Mouse (Mus musculus) heart, embryonic 11.5 days (tissue): ENCODE results near the gene Gm20388. TPM values are rescaled to one million over a fixed set of nuclear protein-coding genes. Genes with fewer than 3 reads are reported as not detected.

Experiments used
- ATAC-seq: fragments of 200-750 bp; cut with Nextera tagmentation; replicated peaks from 2 replicates; pipeline ENCODE4 v1.8.0; 2017; ENCODE audit warnings: moderate library complexity; ENCODE audit not compliant: insufficient number of reproducible peaks, low FRiP score, low TSS enrichment
- H3K27ac ChIP-seq: fragments of 300-500 bp; sonication (generic); 2 replicates; pipeline ENCODE4 v1.5.1; 2014; ENCODE audit warnings: mild to moderate bottlenecking, low read depth, low read length
- H3K27me3 ChIP-seq: fragments of 300-500 bp; sonication (generic); 2 replicates; pipeline ENCODE4 v1.6.1; 2014; ENCODE audit warnings: mild to moderate bottlenecking, low read length, mixed read lengths; ENCODE audit not compliant: control insufficient read depth, insufficient read depth
- H3K36me3 ChIP-seq: fragments of 300-500 bp; sonication (generic); 2 replicates; pipeline ENCODE4 v1.6.1; 2014; ENCODE audit warnings: mild to moderate bottlenecking, low read length, moderate library complexity, mixed read lengths; ENCODE audit not compliant: control insufficient read depth, insufficient read depth
- H3K4me1 ChIP-seq: fragments of 300-500 bp; sonication (generic); 2 replicates; pipeline ENCODE4 v1.6.1; 2014; ENCODE audit warnings: low read length; ENCODE audit not compliant: control insufficient read depth, insufficient read depth
- H3K4me2 ChIP-seq: fragments of 300-500 bp; sonication (generic); 2 replicates; pipeline ENCODE4 v1.6.1; 2014; ENCODE audit warnings: mild to moderate bottlenecking, moderate library complexity
- H3K4me3 ChIP-seq: fragments of 300-500 bp; sonication (generic); 2 replicates; pipeline ENCODE4 v1.5.1; 2014; ENCODE audit warnings: low read depth, low read length
- H3K9ac ChIP-seq: fragments of 300-500 bp; sonication (generic); 2 replicates; pipeline ENCODE4 v1.6.1; 2014; ENCODE audit warnings: mild to moderate bottlenecking, low read depth, low read length, moderate library complexity
- H3K9me3 ChIP-seq: fragments of 300-500 bp; sonication (generic); replicated peaks from 2 replicates; pipeline ENCODE4 v1.6.1; 2016; ENCODE audit warnings: low read length; ENCODE audit not compliant: control insufficient read depth
- WGBS: fragments of 180-500 bp; shearing (Covaris S2); extraction: QIAGEN DNeasy Blood & Tissue Kit; methylation state at CpG from one replicate; pipeline ENCODE4 v1.1.7; 2014; ENCODE audit not compliant: insufficient replicate concordance; 5-methylcytosine and 5-hydroxymethylcytosine counted together
- polyA plus RNA-seq: library from polyadenylated mRNA; unstranded; fragments of >200 nt; fragmentation: Nextera tagmentation; extraction: Ambion mirVana; gene quantifications from 2 replicates; pipeline ENCODE4 v1.2.1, GENCODE M21; 2014

The Gm20388 gene
- polyA plus RNA-seq, 1 experiment from 2014 or later: 6.4 TPM

DNA sequence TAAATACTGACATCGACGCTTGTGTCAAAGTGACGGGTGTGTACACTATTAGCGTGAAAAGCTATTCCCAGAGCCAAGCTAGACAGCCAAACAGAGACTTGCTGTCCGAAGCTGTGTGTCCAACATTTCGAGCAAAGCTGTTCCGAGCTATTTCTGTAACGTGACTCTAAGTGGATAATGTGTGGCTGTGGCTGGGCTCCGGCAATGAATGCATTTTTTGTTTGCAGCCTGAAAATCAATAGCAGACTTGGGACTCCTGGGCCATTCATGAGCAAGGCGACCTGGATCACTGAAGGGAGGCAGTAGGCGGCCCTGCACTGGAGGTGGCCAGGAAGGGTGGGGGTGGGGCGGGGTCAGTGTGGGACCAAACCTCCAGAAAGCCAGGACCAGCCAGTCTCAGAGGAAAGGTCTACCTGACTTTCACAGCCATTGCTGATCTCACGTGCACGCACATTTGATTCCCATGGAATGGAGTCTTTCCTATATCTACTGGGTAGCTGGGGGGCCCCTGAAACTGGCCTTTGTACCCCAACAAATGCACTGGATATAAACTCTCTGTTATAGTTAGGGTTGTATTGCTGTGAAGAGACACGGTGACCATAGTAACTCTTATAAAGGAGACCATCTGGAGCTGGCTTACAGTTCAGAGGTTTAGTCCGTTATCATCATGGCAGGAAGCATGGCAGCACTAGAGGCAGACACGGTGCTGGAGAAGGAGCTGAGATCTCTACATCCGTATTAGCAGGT is 1415.7 kb downstream of the Gm20388 start:
- ATAC-seq: no peak
- Histone ChIP-seq H3K4me2 (no peak overlapping the region), H3K27ac (peak overlapping the region; percentile 59), H3K4me1 (peaks cover 15% of the 10 kb centered on the region), H3K36me3 (no peaks in the 10 kb centered on the region), H3K27me3 (no peaks in the 10 kb centered on the region), H3K9me3 (no peaks in the 10 kb centered on the region), H3K9ac (no peak overlapping the region), H3K4me3 (no peak overlapping the region)
- 46% methylated on average over 18 of the region's 18 CpGs for WGBS

DNA sequence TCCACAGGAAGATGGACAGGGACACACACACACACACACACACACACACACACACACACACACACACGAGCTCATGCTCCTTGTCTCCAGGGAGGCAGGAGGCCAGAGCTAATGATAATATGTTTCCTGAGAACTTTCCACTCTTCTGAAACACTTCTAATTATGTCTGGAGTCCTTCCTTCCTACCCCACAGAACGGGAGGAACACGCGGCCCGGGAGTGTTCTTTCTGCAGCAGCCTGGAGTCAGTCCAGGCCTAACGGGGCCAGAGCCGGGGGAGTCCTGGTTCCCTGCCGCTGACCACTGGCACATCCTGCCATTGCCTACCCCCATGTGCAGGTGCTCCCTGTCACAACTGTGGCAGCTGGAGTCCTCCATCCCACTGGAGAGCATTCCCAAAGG is 1421.8 kb downstream of the Gm20388 start:
- no peak for ATAC-seq
- 37% methylated on average over 8 of the region's 8 CpGs for WGBS
- no peak overlapping the region for H3K9ac ChIP-seq
- H3K4me1 ChIP-seq: peaks cover 23% of the 10 kb centered on the region
- H3K36me3 ChIP-seq: no peaks in the 10 kb centered on the region
- 0 out of 2 replicates have a peak overlapping the region, but pooled peaks have one; percentile 32 for H3K27ac ChIP-seq
- H3K4me3 ChIP-seq: no peak overlapping the region
- H3K4me2 ChIP-seq: no peak overlapping the region
- H3K9me3 ChIP-seq: 0 out of 2 replicates have a peak, but pooled peaks cover 3% of the 10 kb centered on the region
- no peaks in the 10 kb centered on the region for H3K27me3 ChIP-seq

DNA sequence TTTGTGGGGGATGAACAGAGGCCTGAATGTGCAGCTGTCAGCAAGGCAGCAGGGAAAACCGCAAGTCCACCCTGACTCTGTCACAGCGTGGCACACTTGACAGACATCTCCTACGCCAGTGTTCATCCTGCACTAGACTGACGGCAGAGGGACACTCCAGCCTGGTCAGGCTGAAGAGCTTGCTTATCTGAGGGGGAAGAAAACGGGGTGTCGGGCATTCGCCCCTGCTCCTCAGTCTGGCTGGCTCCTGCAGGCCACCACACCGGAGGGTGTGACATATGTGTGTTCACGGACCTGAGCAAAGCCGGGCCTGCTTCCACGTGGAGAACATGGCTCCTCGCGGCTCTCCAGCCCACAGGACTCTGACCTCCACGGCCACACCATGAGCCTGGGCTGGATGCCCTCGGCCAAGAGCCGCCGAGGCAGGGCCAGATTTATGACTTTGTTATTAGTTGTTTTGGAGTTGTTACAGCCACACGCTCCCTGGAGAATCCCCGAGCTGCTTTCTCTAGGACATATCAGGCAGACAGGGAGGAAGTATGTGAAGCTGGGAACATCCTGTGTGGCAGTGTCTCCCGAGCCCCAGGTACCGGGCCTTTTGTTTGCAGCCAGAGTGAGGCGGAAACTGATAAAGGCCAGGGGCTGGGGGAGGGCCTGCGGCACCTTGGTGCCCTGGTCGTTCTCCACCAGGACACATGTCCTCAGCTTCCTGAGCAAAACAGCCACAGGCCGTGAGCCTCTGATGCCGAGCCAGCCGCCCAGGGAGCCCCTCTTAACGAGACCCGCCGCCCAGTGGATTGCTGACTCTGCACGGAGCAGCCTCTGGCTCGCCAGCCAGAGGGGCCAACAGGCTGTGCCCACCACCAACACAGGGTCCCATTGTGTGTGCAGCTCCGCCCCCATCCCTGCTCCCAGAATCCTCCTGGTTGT is 1424.1 kb downstream of the Gm20388 start:
- WGBS: 32% methylated on average over 33 of the region's 33 CpGs
- Histone ChIP-seq H3K9me3 (0 out of 2 replicates have a peak, but pooled peaks cover 3% of the 10 kb centered on the region), H3K4me3 (no peak overlapping the region), H3K9ac (peak overlapping the region; percentile 44), H3K27me3 (no peaks in the 10 kb centered on the region), H3K4me2 (no peak overlapping the region), H3K4me1 (peaks cover 23% of the 10 kb centered on the region), H3K27ac (peak overlapping the region; percentile 71), H3K36me3 (no peaks in the 10 kb centered on the region)
- peak; percentile 53; the same call in 1 of the 2 replicates for ATAC-seq

DNA sequence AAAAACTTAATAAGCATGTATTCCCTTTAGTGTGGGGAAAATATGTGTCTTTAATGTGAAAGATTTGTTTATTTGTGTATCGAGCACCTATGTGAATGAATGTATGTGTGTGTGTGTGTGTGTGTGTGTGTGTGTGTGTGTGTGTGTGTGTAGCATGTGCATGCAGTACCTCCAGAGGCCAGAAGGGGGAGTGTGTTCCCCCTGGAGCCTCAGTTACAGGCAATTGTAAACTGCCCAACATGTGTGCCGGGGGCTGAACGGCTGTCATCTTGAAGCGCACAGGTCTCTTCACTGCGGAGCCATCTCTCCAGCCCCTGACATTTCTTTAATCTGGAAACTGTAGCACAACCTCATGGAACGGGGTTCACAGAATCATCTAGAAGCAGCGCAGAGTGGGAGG is 1425.0 kb downstream of the Gm20388 start:
- no peak overlapping the region for H3K27ac ChIP-seq
- H3K9ac ChIP-seq: no peak overlapping the region
- no peak overlapping the region for H3K4me3 ChIP-seq
- peaks cover 24% of the 10 kb centered on the region for H3K4me1 ChIP-seq
- 0 out of 2 replicates have a peak, but pooled peaks cover 3% of the 10 kb centered on the region for H3K9me3 ChIP-seq
- no peak overlapping the region for H3K4me2 ChIP-seq
- 94% methylated on average over 7 of the region's 7 CpGs for WGBS
- no peaks in the 10 kb centered on the region for H3K36me3 ChIP-seq
- H3K27me3 ChIP-seq: no peaks in the 10 kb centered on the region
- ATAC-seq: no peak

DNA sequence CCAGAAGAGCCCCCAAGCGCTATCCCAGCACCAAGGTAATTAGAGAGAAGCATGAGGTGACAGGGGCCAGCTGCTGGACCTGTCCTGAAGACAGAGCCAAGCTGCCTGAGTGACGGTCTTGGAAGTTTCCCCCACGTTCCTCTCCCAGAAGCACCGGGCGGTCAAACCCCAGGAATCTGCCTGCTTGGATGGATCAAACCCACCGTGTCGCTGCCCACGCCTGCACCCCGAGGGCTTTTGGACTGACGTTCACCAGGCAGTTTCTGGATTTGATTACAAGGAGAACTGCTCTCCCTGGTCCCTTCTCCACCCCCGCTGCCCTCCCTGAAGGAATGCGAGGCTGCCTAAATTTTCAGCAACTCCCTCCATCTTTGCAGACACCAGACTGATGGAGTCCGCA is 1432.3 kb downstream of the Gm20388 start:
- Histone ChIP-seq H3K27me3 (no peaks in the 10 kb centered on the region), H3K36me3 (no peaks in the 10 kb centered on the region), H3K9ac (no peak overlapping the region), H3K4me1 (peaks cover 24% of the 10 kb centered on the region), H3K4me3 (no peak overlapping the region), H3K4me2 (no peak overlapping the region), H3K9me3 (no peaks in the 10 kb centered on the region), H3K27ac (no peak overlapping the region)
- ATAC-seq: no peak
- WGBS: 37% methylated on average over 13 of the region's 13 CpGs

DNA sequence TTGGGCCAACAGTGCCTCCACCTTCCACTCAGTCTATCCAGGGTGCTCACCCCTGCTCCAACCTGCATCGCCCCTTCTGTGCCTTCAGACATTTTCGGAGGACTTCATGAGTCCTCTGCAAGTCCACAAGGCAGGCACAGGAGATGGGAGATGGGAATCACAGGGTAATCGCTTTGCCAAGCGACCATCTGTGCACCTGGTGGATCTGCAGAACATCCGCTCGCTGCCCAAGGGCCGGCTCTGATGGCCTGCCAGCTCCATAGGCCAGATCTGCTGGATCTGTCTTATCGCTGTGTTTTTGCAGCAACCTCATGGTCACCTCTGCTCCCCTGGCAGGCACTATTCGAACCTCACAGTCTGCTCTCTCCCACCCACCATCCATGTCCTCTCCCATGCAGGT is 1433.8 kb downstream of the Gm20388 start:
- Histone ChIP-seq H3K36me3 (no peaks in the 10 kb centered on the region), H3K4me2 (no peak overlapping the region), H3K27ac (no peak overlapping the region), H3K4me1 (peaks cover 24% of the 10 kb centered on the region), H3K27me3 (no peaks in the 10 kb centered on the region), H3K9me3 (no peaks in the 10 kb centered on the region), H3K4me3 (no peak overlapping the region), H3K9ac (no peak overlapping the region)
- 85% methylated on average over 9 of the region's 9 CpGs for WGBS
- ATAC-seq: no peak

DNA sequence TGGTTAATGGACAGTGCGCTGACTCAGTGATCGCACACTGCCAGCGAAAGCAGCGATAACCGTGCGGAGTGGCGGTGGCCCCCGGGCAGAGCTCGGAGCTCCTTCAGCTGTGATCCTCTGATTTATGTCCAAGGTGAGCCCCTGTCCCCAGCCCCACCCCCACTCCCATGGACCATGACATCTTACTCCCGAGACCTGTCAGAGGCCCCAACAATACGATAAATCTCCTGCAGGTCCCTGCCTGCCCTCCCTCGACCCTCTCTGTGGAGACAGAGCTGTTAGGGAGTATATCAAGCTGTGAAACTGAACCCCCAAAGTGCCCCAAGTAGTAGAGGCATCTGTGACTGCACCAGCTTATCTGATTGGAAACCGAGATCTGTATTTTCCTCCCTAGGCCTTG is 1435.5 kb downstream of the Gm20388 start:
- WGBS: 79% methylated on average over 13 of the region's 13 CpGs
- ATAC-seq: no peak
- H3K27me3 ChIP-seq: no peaks in the 10 kb centered on the region
- H3K9me3 ChIP-seq: no peaks in the 10 kb centered on the region
- no peaks in the 10 kb centered on the region for H3K36me3 ChIP-seq
- H3K9ac ChIP-seq: no peak overlapping the region; the same call in 1 of the 2 replicates
- no peak overlapping the region for H3K27ac ChIP-seq
- no peak overlapping the region for H3K4me2 ChIP-seq
- H3K4me1 ChIP-seq: peaks cover 20% of the 10 kb centered on the region
- no peak overlapping the region for H3K4me3 ChIP-seq

DNA sequence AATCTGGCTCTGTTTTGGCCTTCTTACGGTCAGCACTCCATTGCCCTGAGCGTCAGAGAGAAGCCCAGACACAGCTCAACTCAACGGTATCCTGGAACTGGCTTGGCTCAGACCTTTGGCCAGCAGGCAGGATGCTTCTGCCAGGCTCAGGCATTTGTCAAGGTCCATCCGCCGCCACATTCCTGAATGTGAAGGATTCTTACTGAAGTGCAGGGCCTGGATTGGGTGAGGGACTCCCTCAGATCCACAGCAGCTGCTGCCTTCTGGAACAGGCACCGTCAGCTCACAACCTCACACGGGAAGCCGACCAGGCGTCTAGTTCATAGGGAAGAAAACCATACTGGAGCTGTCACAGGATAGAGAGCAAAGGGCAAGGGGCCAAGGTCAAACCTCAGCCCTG is 1436.2 kb downstream of the Gm20388 start:
- no peaks in the 10 kb centered on the region for H3K27me3 ChIP-seq
- peak overlapping the region; percentile 28; the same call in 1 of the 2 replicates for H3K9ac ChIP-seq
- peaks cover 20% of the 10 kb centered on the region for H3K4me1 ChIP-seq
- H3K4me2 ChIP-seq: no peak overlapping the region
- 0 out of 2 replicates have a peak overlapping the region, but pooled peaks have one; percentile 46 for H3K27ac ChIP-seq
- 27% methylated on average over 9 of the region's 9 CpGs for WGBS
- no peaks in the 10 kb centered on the region for H3K36me3 ChIP-seq
- ATAC-seq: no peak
- no peaks in the 10 kb centered on the region for H3K9me3 ChIP-seq
- H3K4me3 ChIP-seq: no peak overlapping the region
